Mouse (Mus musculus): Measurements from ENCODE around the gene Wsb1.
A peak's percentile ranks its signal among the peaks of the same experiment; 100 is the strongest.

DNA sequence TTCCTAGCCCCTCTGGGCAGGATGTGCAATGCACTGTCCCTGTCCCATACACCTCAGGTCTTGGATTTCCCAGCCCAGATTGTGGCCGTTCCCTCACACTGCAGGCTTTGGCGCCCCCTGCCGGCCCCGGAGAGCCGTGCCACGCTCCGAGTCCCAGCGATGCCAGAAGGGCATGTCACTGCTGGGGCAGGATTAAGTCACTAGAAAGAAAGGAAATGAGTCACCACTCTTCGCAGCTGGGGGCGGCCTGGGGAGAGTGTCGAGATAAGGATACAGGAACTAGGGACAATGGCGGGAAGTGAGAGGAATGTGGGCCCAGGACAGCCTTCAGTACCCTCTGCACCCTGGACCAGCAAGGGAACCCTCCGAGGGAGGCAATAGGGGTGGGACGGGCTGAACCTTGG, 40.5 kb downstream of the Wsb1 start:
- peak; percentile 84 for TF ChIP-seq TCF12 (IDR thresholded peaks at IDR 0.05; ENCODE audit: low read depth, low read length)
- peak; percentile 45 for TF ChIP-seq NRF1 (IDR thresholded peaks at IDR 0.05; ENCODE audit: low read depth, low read length)
- TF ChIP-seq NELFE (IDR thresholded peaks at IDR 0.05; ENCODE audit: low read depth, low read length), result peak; percentile 18; the same call in 1 of the 2 replicates
- no peak for TF ChIP-seq ZMIZ1 (IDR thresholded peaks at IDR 0.05; ENCODE audit: low read depth, low read length)
- no peak; the same call in 1 of the 2 replicates for TF ChIP-seq HCFC1 (IDR thresholded peaks at IDR 0.05; ENCODE audit: low read depth, low read length)
- TF ChIP-seq CTCF (conservative IDR thresholded peaks at IDR 0.05 in 1 of 2, IDR thresholded peaks at IDR 0.05 in 1 of 2; ENCODE audit: low read depth in 2 of 2, low read length in 2 of 2), result peak; percentile 73 to 99
- TF ChIP-seq TBP (conservative IDR thresholded peaks at IDR 0.05; ENCODE audit: low read depth, low read length), result 0 out of 2 replicates have a peak, but pooled peaks have one; percentile 62
- TF ChIP-seq JUND (conservative IDR thresholded peaks at IDR 0.05; ENCODE audit: low read depth, low read length), result peak; percentile 79; the same call in 1 of the 2 replicates
- TF ChIP-seq POLR2A (IDR thresholded peaks at IDR 0.05; ENCODE audit: low read depth, low read length), result no peak
- TF ChIP-seq MAX (IDR thresholded peaks at IDR 0.05; ENCODE audit: low read length), result peak; percentile 86
- peak; percentile 100 for TF ChIP-seq RAD21 (IDR thresholded peaks at IDR 0.05; ENCODE audit: low read depth, low read length)
